Mouse (Mus musculus) kidney, embryonic 14.5 days (tissue): ENCODE measurements at regions not wholly inside any gene's neighbourhood (a gene's known extent, or its start where the extent isn't known, plus 50 kb on each side); places are given as distances from the start of the nearest gene placed in this dataset.

Experiments used
- ATAC-seq: fragments of 200-750 bp; cut with Nextera tagmentation; 2 replicates; pipeline ENCODE4 v1.8.0; 2017; ENCODE audit warnings: moderate number of reproducible peaks, mild to moderate bottlenecking, moderate TSS enrichment, moderate library complexity; ENCODE audit not compliant: low FRiP score, low TSS enrichment
- H3K27ac ChIP-seq: fragments of 300-500 bp; sonication (generic); 2 replicates; pipeline ENCODE4 v1.5.1; 2014; ENCODE audit warnings: low read depth, mild to moderate bottlenecking, low read length, moderate library complexity, mixed read lengths
- H3K27me3 ChIP-seq: fragments of 300-500 bp; sonication (generic); 2 replicates; pipeline ENCODE4 v1.6.1; 2014; ENCODE audit warnings: mild to moderate bottlenecking, low read length; ENCODE audit not compliant: control insufficient read depth, insufficient read depth
- H3K36me3 ChIP-seq: fragments of 300-500 bp; sonication (generic); 2 replicates; pipeline ENCODE4 v1.6.1; 2014; ENCODE audit warnings: low read length, mixed read lengths; ENCODE audit not compliant: control insufficient read depth, insufficient read depth
- H3K4me1 ChIP-seq: fragments of 300-500 bp; sonication (generic); 2 replicates; pipeline ENCODE4 v1.6.1; 2014; ENCODE audit warnings: low read length, mixed read lengths; ENCODE audit not compliant: control insufficient read depth, insufficient read depth
- H3K4me2 ChIP-seq: fragments of 300-500 bp; sonication (generic); replicated peaks from 2 replicates; pipeline ENCODE4 v1.6.1; 2014; ENCODE audit warnings: low read depth, mild to moderate bottlenecking, low read length
- H3K4me3 ChIP-seq: fragments of 300-500 bp; sonication (generic); 2 replicates; pipeline ENCODE4 v1.5.1; 2014; ENCODE audit warnings: mild to moderate bottlenecking, low read length
- H3K9ac ChIP-seq: fragments of 300-500 bp; sonication (generic); 2 replicates; pipeline ENCODE4 v1.6.1; 2014; ENCODE audit warnings: low read depth, mild to moderate bottlenecking, low read length, moderate library complexity
- H3K9me3 ChIP-seq: fragments of 300-500 bp; sonication (generic); 2 replicates; pipeline ENCODE4 v1.6.1; 2016; ENCODE audit warnings: low read length; ENCODE audit not compliant: control insufficient read depth
- WGBS: fragments of 180-500 bp; shearing (Covaris S2); extraction: QIAGEN DNeasy Blood & Tissue Kit; methylation state at CpG from one replicate; pipeline ENCODE4 v1.1.7; 2014; 5-methylcytosine and 5-hydroxymethylcytosine counted together

DNA sequence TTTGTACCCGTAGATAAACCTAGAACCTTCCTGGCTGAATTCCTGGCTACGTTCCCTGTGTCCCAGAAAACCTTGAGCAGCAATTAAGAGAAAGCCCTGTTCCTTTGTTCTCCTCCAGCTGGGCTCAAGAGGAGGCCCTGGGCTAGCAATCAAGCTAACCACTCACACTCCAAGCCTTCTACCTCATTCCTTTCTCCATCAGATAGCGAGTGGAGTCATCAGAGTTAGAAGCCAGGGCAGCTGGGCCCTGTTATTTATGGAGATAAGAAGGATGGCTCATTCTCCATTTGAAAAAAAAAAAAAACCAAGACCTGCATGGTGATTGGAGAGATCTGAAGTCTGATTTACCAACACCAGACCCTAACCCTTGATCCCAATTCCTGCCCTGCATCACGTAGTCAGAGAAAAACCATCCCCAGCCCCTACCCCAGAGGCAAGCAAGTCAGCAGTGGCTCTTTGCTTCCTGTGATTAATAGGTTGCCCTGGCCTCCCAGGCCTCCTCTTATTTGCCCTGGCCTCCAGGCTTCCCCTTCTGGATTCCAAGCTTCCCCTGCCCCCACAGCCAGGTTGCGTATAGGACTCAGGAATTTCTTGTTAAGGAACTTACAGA, 181.3 kb upstream of the Bcor start:
- Histone ChIP-seq H3K9me3 (no peaks in the 10 kb centered on the region), H3K27ac (no peak overlapping the region), H3K4me3 (no peak overlapping the region), H3K36me3 (no peaks in the 10 kb centered on the region), H3K9ac (no peak overlapping the region), H3K4me1 (no peaks in the 10 kb centered on the region), H3K4me2 (no peak overlapping the region), H3K27me3 (no peaks in the 10 kb centered on the region)
- no peak for ATAC-seq
- WGBS, result 51% methylated on average over 5 of the region's 5 CpGs

DNA sequence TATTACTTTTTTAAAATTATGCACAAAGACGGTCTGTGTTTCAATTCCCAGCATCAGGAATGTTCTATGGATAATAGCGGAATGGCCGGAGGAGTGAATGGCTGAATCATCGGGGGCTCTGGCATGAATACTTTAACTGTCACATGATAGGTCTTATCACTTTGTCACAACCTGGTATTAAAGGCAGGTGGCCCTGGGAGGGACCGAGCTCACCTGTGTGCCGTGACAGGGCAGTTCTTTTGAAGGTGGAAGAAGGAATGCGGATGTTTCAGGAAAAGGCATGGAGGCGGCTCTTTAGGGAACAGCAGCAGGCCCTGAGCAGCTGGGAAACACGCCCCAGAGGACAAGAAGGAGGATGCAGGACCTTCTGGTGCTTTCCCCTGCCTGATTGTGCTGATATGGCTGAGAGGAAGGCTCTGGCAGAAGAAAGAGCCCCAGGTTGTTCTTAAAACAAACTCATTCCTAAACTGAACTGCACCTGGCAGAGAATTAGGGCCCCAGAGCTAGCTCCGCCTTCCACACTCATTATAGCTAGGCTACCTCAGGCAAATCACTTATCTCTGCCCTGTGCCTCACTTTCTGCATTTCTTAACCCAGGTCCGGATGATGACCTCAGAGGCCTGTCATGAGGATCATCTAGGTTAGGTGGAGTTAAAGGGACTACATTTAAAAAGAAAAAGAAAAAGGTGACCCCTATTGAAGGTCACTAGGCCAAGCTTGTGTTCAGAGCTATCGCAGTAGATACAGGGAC, 184.8 kb upstream of the Bcor start:
- WGBS, result 78% methylated on average over 12 of the region's 12 CpGs
- H3K27ac ChIP-seq, result no peak overlapping the region
- no peaks in the 10 kb centered on the region for H3K9me3 ChIP-seq
- no peaks in the 10 kb centered on the region for H3K27me3 ChIP-seq
- H3K4me2 ChIP-seq, result no peak overlapping the region
- no peak overlapping the region for H3K9ac ChIP-seq
- no peaks in the 10 kb centered on the region for H3K36me3 ChIP-seq
- no peak for ATAC-seq
- H3K4me3 ChIP-seq, result no peak overlapping the region
- no peaks in the 10 kb centered on the region for H3K4me1 ChIP-seq

DNA sequence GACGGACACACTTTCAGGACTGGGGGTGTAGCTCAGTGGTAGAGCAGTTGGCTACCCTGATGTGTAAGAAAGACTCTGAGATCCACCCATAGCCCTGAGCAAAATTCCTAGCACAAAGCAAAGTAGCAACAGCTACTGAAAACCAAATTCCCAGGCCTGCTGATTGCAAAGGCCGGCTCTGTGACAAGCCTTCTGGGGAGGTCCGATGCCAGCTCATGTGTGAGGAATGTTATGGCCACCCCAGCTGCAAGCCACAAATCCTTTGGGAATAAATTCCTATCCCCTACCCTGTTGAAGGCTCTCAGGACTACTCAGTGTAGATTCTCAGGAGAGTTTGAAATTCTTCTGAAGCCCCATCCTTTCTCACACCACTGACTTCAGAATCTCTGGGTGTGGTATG, 186.7 kb upstream of the Bcor start:
- no peak for ATAC-seq
- Histone ChIP-seq H3K4me3 (no peak overlapping the region), H3K27me3 (no peaks in the 10 kb centered on the region), H3K4me1 (no peaks in the 10 kb centered on the region), H3K27ac (no peak overlapping the region), H3K9me3 (no peaks in the 10 kb centered on the region), H3K36me3 (no peaks in the 10 kb centered on the region), H3K9ac (no peak overlapping the region), H3K4me2 (no peak overlapping the region)
- 62% methylated on average over 3 of the region's 3 CpGs for WGBS

DNA sequence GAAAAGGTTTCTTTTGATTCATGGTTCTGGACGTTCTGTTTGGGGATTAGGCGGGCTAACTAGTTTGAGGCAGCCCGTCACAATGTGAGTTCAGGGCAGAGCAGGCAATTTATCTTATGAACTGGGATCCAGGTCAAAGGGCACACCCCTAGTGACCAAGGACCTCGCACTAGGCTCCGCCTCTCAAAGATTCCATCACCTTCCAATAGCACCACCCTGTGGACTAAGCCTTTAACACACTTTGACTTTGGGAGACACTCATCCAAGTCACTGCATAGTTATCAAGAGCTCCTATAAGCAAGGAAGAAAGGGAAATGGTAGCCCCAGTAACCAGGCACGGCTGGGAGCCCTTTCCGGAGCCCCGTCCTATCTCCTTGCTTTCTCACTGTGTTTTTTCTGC, 188.0 kb upstream of the Bcor start:
- Histone ChIP-seq H3K4me1 (no peaks in the 10 kb centered on the region), H3K27me3 (no peaks in the 10 kb centered on the region), H3K9ac (no peak overlapping the region), H3K9me3 (no peaks in the 10 kb centered on the region), H3K4me2 (no peak overlapping the region), H3K36me3 (no peaks in the 10 kb centered on the region), H3K4me3 (no peak overlapping the region), H3K27ac (no peak overlapping the region)
- WGBS, result 50% methylated on average over 8 of the region's 8 CpGs
- no peak for ATAC-seq

DNA sequence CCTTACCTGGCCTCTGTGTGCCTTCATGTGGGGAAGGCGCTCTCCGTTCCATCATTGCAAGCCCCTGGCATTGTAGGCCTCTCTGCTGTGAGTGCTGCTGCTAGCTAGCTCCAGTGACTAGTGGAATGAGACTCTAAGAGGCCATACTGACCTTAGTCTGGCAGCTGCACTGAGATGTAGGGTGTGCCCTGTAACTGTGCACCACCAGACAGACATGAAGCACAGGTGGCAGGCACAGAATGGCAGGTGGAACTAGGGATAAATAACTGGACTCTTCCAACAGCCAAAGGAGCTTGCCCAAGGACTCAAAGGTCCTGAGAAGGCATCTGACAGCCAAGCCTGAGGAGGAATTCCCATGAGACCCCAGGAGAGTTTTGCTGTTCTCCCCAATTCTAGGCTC, 194.7 kb upstream of the Bcor start:
- Histone ChIP-seq H3K36me3 (no peaks in the 10 kb centered on the region), H3K27ac (no peak overlapping the region), H3K4me3 (no peak overlapping the region), H3K4me1 (no peaks in the 10 kb centered on the region), H3K27me3 (no peaks in the 10 kb centered on the region; the same call in 1 of the 2 replicates), H3K4me2 (no peak overlapping the region), H3K9me3 (no peaks in the 10 kb centered on the region), H3K9ac (no peak overlapping the region)
- 94% methylated on average over 2 of the region's 2 CpGs for WGBS
- ATAC-seq, result no peak

DNA sequence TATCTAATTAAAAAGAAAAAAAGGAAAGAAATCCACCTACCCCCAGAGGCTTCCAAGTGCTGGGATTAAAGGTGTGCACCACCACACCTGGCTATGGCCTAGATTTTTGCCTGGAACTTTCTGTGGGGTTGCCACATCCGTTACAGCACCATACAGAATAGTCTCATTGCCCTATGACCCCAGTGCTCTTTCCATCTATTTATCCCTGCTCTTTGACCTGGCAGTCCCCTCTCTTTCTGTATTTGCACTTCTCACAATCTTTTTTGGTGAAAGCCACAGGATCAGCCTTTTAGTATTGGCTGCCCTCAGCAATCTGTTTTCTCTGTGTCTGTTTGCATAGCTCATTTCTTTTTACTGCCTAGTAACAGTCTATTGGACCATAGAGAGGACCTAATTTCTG, 197.9 kb upstream of the Bcor start:
- Histone ChIP-seq H3K36me3 (no peaks in the 10 kb centered on the region), H3K4me1 (no peaks in the 10 kb centered on the region), H3K4me2 (no peak overlapping the region), H3K27ac (no peak overlapping the region), H3K9ac (no peak overlapping the region), H3K9me3 (no peaks in the 10 kb centered on the region), H3K4me3 (no peak overlapping the region), H3K27me3 (no peaks in the 10 kb centered on the region; the same call in 1 of the 2 replicates)
- WGBS, result 56% methylated on average over 1 of the region's 1 CpGs
- no peak for ATAC-seq

DNA sequence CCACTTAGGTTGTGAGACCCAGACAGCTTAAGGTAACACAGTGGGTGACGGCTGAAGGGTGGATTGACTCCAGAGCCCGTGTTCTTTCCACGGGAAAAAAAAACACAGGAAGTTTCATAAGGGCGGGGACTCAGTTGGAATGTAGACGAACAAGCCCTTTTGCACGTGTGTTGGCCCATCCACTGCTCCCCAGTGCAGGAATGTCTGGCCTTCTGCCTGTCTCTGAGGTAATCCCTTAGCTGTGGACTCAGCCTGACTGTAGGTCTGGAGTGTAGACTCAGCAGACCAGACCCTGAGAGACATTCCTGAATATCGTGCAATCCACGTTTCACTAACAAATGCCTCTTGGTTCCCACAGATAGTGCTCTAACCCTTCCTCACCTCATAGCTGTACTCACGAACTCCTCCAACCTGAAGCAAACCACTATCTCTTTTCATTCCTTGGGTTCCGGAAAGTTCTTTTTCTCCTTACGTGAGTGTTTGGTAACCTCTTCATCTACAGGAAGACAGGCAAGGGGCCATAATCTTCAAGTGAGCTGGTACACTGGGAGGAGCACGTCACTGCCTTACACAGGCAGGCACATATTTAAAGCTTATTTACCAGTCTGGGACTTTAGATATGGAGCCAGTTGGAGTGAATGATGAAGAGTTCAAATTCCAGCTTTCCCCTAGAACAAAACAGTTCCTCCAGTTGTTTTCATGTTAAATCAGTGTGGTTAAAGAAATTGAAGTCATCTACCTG, 205.6 kb upstream of the Bcor start:
- H3K36me3 ChIP-seq, result no peaks in the 10 kb centered on the region
- no peak overlapping the region for H3K27ac ChIP-seq
- no peak overlapping the region for H3K4me2 ChIP-seq
- WGBS, result 72% methylated on average over 12 of the region's 12 CpGs
- H3K27me3 ChIP-seq, result no peaks in the 10 kb centered on the region
- no peak overlapping the region for H3K4me3 ChIP-seq
- no peaks in the 10 kb centered on the region for H3K9me3 ChIP-seq
- H3K9ac ChIP-seq, result no peak overlapping the region
- H3K4me1 ChIP-seq, result no peaks in the 10 kb centered on the region
- ATAC-seq, result no peak

DNA sequence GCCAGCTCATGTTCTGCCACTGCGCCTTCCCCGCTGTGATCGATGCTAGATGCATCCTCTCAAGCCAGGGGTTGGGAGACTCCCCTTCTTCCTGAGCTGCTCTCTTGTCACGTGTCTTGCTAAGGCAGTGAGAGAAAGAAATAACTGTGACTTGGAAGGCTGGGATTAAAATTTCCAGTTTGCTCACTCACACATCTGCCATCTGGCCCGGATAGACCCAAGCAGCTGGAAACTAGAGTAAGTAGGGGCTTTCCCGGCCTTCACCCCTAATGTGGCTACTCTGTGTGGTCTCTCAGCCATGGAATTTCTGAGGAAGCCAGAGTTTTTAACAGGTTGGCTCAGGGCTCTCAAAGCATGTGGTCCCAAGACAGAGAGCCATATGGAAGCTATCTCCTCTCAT, 206.6 kb upstream of the Bcor start:
- Histone ChIP-seq H3K27me3 (no peaks in the 10 kb centered on the region), H3K27ac (no peak overlapping the region), H3K4me1 (no peaks in the 10 kb centered on the region), H3K36me3 (no peaks in the 10 kb centered on the region), H3K9me3 (no peaks in the 10 kb centered on the region), H3K4me3 (no peak overlapping the region), H3K4me2 (no peak overlapping the region), H3K9ac (no peak overlapping the region)
- WGBS, result 84% methylated on average over 6 of the region's 6 CpGs
- ATAC-seq, result no peak

DNA sequence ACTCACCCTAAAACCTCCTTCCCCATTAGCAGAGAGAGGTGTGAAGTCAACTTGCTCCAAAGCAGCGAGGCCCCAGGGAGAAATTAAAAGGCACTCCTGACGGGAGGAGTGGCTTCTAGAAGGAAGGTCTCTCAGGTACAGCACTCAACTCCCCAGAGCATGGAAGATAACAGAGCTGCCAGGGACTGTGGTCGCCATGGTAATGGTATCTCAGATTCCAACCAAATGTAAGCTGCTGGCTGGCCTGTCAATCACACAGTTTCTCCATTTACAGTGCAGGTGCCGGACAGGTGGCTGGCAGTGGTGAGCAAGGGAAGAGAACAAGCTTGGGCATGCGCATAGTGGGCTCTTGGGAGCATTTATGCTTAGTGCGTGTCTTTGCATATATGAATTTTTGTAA, 213.5 kb upstream of the Bcor start:
- Histone ChIP-seq H3K27me3 (no peaks in the 10 kb centered on the region; the same call in 1 of the 2 replicates), H3K9me3 (no peaks in the 10 kb centered on the region), H3K36me3 (no peaks in the 10 kb centered on the region), H3K9ac (no peak overlapping the region), H3K4me1 (no peaks in the 10 kb centered on the region), H3K27ac (no peak overlapping the region), H3K4me2 (no peak overlapping the region), H3K4me3 (no peak overlapping the region)
- 74% methylated on average over 6 of the region's 6 CpGs for WGBS
- ATAC-seq, result no peak
